Mouse (Mus musculus) brain, embryonic 14.5 days (tissue): Measurements from ENCODE around the gene Fstl3.

Experiments
- CTCF ChIP-seq: fragments of 200-500 bp; IDR thresholded peaks from 2 replicates; pipeline ENCODE4 v1.5.1; 2012; ENCODE audit warnings: inconsistent platforms, mild to moderate bottlenecking, moderate library complexity, borderline replicate concordance; ENCODE audit not compliant: insufficient read depth, insufficient read length; ENCODE audit errors: extremely low read depth
- POLR2A ChIP-seq: fragments of 200-500 bp; IDR thresholded peaks from 2 replicates; pipeline ENCODE4 v1.6.1; 2012; ENCODE audit warnings: mild to moderate bottlenecking, inconsistent platforms, borderline replicate concordance; ENCODE audit not compliant: poor library complexity, insufficient read depth, insufficient read length, severe bottlenecking; ENCODE audit errors: extremely low read depth

GRCm38 (mm10) chr10:79781956-79782355, 4.9 kb downstream of the Fstl3 start:
- TF ChIP-seq CTCF (no peak), POLR2A (no peak)
